Mouse (Mus musculus) spleen, adult 2 months (tissue): Measurements from ENCODE around the gene Ppwd1.

Experiments
- CTCF ChIP-seq: fragments of 200-500 bp; IDR thresholded peaks from 2 replicates; pipeline ENCODE4 v1.5.1; 2011; ENCODE audit warnings: mild to moderate bottlenecking, inconsistent platforms; ENCODE audit not compliant: insufficient read depth, insufficient read length, insufficient replicate concordance; ENCODE audit errors: extremely low read depth
- POLR2A ChIP-seq: fragments of 200-500 bp; IDR thresholded peaks from 2 replicates; pipeline ENCODE4 v1.6.1; 2011; ENCODE audit warnings: low read depth, low read length, inconsistent platforms

- TF ChIP-seq POLR2A (no peak), CTCF (no peak)
Observed at GRCm38 (mm10) chr13:104229181-104229580, 538 bp upstream of the Ppwd1 start.
